Mouse (Mus musculus) stomach, embryonic 16.5 days (tissue): ENCODE measurements at regions not wholly inside any gene's neighbourhood (a gene's known extent, or its start where the extent isn't known, plus 50 kb on each side); places are given as distances from the start of the nearest gene placed in this dataset.

Source experiments
- ATAC-seq: fragments of 200-750 bp; cut with Nextera tagmentation; 2 replicates; pipeline ENCODE4 v1.8.0; 2017; ENCODE audit warnings: moderate number of reproducible peaks, moderate TSS enrichment; ENCODE audit not compliant: insufficient read depth, low FRiP score
- H3K27ac ChIP-seq: fragments of 300-500 bp; sonication (generic); 2 replicates; pipeline ENCODE4 v1.5.1; 2014; ENCODE audit warnings: low read length
- H3K27me3 ChIP-seq: fragments of 300-500 bp; sonication (generic); 2 replicates; pipeline ENCODE4 v1.6.1; 2014; ENCODE audit warnings: low read length, control low read depth, mixed read lengths; ENCODE audit not compliant: control insufficient read depth, insufficient read depth
- H3K36me3 ChIP-seq: fragments of 300-500 bp; sonication (generic); 2 replicates; pipeline ENCODE4 v1.6.1; 2014; ENCODE audit warnings: low read length; ENCODE audit not compliant: control insufficient read depth, insufficient read depth
- H3K4me1 ChIP-seq: fragments of 300-500 bp; sonication (generic); 2 replicates; pipeline ENCODE4 v1.6.1; 2014; ENCODE audit warnings: low read length, control low read depth, mixed read lengths; ENCODE audit not compliant: control insufficient read depth, insufficient read depth
- H3K4me2 ChIP-seq: fragments of 300-500 bp; sonication (generic); 2 replicates; pipeline ENCODE4 v1.6.1; 2014; ENCODE audit warnings: low read depth, low read length, mixed read lengths
- H3K4me3 ChIP-seq: fragments of 300-500 bp; sonication (generic); replicated peaks from 2 replicates; pipeline ENCODE4 v1.5.1; 2014; ENCODE audit warnings: mild to moderate bottlenecking, low read length
- H3K9ac ChIP-seq: fragments of 300-500 bp; sonication (generic); 2 replicates; pipeline ENCODE4 v1.6.1; 2014; ENCODE audit warnings: low read length
- H3K9me3 ChIP-seq: fragments of 300-500 bp; sonication (generic); replicated peaks from 2 replicates; pipeline ENCODE4 v1.6.1; 2016; ENCODE audit warnings: low read length, control low read depth; ENCODE audit not compliant: control insufficient read depth
- WGBS: fragments of 180-500 bp; shearing (Covaris S2); extraction: QIAGEN DNeasy Blood & Tissue Kit; methylation state at CpG from one replicate; pipeline ENCODE4 v1.1.7; 2014; 5-methylcytosine and 5-hydroxymethylcytosine counted together

DNA sequence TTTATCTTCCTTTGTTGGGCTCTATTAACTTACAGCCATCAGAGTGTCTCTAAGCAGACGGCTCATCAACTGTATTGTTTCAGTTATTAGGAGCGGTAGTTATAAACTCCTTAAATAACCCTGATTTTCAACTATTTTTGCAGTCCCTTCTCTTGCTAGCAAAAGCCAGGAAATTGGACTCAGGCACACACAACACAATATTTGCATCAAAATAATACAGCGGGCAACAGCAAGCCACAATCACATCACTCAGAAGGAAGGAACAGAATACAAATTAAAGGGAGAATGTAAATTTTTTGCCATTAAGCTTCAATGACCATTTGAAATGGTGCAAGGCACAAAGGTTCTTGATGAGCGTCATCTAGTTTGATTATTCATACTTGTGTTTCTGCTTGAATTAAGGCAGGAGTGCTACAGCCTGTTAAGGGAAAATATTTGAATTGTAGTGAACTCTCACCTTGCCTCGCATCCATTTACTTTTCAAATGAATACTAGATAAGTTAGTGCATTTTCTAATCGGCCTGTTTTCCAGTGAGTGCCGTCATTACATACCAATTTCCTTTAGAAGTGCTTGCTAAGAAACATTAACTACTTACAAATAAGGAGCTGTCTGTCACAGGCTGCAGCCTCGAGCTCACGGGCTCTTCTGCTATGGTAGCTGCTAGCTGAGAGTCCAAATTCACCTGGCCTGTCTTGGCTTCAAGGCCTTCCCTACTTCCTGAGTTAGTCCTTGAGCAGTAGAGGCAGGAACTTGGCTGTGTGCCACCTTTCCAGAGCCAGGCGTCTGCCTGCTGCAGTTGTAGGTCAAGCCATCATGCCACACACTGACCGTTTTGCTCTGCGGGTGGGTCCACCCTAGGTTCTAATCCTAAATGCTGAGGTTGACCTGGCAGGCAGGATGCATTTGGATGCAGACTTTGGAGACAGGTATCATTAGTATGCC lies 91.1 kb upstream of the Kiz start:
- Histone ChIP-seq H3K4me2 (no peak overlapping the region), H3K4me3 (no peak overlapping the region), H3K27me3 (no peaks in the 10 kb centered on the region), H3K4me1 (no peaks in the 10 kb centered on the region), H3K9me3 (no peaks in the 10 kb centered on the region), H3K9ac (no peak overlapping the region), H3K36me3 (no peaks in the 10 kb centered on the region), H3K27ac (no peak overlapping the region)
- no peak for ATAC-seq
- WGBS = 56% methylated on average over 12 of the region's 12 CpGs

DNA sequence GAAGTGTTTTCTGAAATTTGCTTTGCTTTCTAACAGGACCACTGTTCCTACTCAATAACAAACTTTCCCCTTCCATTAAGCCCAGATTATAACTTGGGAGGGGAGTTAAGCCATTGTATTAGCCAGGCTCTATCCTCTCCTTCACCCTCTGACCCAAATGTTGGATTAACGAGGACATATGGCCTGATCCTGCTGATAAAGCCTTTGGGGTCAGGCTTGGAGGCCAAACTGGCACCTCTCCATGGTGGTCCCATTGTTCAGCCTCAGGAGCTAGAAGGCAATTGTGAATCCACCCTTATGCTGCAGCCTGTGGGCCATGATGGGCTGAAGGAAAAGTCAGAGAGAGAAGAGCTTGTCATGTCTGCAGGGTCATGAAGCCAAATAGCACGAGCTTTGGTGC lies 80.8 kb upstream of the Kiz start:
- Histone ChIP-seq H3K9ac (no peak overlapping the region), H3K27me3 (no peaks in the 10 kb centered on the region), H3K4me2 (no peak overlapping the region), H3K36me3 (no peaks in the 10 kb centered on the region), H3K4me1 (no peaks in the 10 kb centered on the region), H3K4me3 (no peak overlapping the region), H3K27ac (no peak overlapping the region), H3K9me3 (no peaks in the 10 kb centered on the region)
- WGBS = 35% methylated on average over 2 of the region's 2 CpGs
- no peak for ATAC-seq

- Histone ChIP-seq H3K4me1 (no peaks in the 10 kb centered on the region), H3K4me2 (0 out of 2 replicates have a peak overlapping the region, but pooled peaks have one; percentile 2), H3K36me3 (no peaks in the 10 kb centered on the region), H3K27me3 (no peaks in the 10 kb centered on the region), H3K9me3 (no peaks in the 10 kb centered on the region), H3K9ac (no peak overlapping the region), H3K27ac (no peak overlapping the region), H3K4me3 (no peak overlapping the region)
- no peak for ATAC-seq
- 15% methylated on average over 11 of the region's 11 CpGs for WGBS
Observed at GRCm38 (mm10) chr2:146787132-146787810, 68.4 kb upstream of the Kiz start.

DNA sequence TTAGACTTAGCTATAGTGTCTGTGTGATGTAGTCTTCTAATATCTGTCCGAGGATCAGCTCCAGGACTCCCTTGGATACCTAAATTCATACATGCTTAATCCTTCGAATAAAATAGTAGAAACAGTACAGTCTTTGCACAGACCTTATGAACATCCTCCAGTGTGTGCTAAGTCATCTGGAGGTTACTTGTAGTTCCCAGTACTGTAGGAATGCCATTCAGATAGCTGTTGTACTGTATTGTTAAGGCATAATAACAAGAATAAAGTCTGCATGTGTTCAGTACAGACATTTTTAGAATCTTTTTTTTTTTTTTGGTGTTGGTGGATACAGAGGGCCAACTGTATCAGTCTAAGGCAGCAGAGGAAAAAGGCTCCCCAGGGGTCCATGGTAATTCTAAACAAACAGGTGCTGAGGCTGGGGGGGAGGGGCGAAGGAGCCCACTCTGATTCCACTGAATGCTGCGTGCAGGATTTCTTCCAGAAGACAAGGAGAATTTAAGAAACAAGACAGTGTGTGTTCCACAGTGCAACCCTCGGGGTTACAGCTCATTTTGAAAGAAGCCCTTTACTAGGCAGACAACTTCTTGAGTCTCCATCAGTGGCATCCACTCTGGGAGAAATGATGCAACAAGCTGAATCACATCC lies 67.7 kb upstream of the Kiz start:
- no peak for ATAC-seq
- no peak overlapping the region for H3K4me2 ChIP-seq
- H3K4me3 ChIP-seq = no peak overlapping the region
- H3K4me1 ChIP-seq = no peaks in the 10 kb centered on the region
- H3K9me3 ChIP-seq = no peaks in the 10 kb centered on the region
- no peak overlapping the region for H3K9ac ChIP-seq
- WGBS = 63% methylated on average over 5 of the region's 5 CpGs
- H3K27ac ChIP-seq = no peak overlapping the region
- H3K36me3 ChIP-seq = no peaks in the 10 kb centered on the region
- no peaks in the 10 kb centered on the region for H3K27me3 ChIP-seq

DNA sequence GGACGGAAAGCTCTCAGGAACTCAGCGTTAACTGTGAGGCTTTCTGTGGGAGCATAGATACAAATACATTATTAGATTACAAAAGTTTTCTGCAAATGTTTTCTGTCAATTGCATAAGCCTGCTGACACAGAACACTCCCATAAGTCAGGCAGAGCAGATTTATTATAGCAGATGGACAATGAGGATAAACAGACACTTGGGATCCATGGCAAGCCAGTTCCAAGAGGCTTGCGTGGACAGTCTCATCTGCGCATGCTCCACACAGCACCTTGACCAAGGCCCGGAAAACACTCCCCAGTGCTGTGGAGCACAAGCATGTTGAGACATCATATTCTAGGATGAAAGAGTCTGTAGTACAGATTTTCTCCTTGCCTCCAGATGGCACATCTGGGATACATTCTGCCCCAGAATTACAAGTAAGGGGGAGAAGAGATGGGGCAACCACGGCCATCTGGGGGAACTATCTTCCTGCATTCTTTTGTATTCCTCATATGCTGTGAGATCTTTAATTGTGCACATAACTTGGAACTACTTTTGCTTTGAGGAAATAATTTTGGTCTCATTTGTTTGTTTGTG lies 62.7 kb upstream of the Kiz start:
- no peak overlapping the region for H3K4me2 ChIP-seq
- no peaks in the 10 kb centered on the region for H3K36me3 ChIP-seq
- 56% methylated on average over 6 of the region's 6 CpGs for WGBS
- no peaks in the 10 kb centered on the region for H3K4me1 ChIP-seq
- no peak overlapping the region for H3K27ac ChIP-seq
- H3K9me3 ChIP-seq = no peaks in the 10 kb centered on the region
- ATAC-seq = no peak
- H3K9ac ChIP-seq = no peak overlapping the region
- H3K4me3 ChIP-seq = no peak overlapping the region
- H3K27me3 ChIP-seq = no peaks in the 10 kb centered on the region

DNA sequence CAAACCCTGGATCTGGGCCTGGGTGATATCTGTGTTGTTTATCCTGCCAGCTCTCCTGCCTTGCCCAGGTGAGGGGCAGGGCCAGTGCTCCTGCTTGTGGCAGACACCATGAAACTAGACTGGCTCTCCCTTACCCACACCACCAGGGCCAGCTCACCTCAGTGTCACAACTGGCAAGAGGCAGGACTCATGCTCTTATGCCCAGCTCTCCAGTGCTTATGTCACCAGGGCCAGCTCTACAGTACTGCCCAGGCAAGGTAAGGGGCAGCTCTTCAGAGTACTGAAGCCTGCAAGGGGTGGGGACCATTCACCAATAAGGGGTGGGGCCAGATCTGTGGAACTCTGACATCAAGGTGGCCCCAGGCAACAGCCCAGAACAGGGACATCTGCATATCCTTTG lies 52.7 kb upstream of the Kiz start:
- ATAC-seq = no peak
- Histone ChIP-seq H3K4me3 (no peak overlapping the region), H3K9me3 (no peaks in the 10 kb centered on the region), H3K4me2 (no peak overlapping the region), H3K4me1 (no peaks in the 10 kb centered on the region), H3K27me3 (no peaks in the 10 kb centered on the region), H3K36me3 (no peaks in the 10 kb centered on the region), H3K9ac (no peak overlapping the region), H3K27ac (no peak overlapping the region)
